Mouse (Mus musculus) B cell, adult (primary cell): ENCODE measurements around the gene Sar1b. TPM values are rescaled to one million over a fixed set of nuclear protein-coding genes. Genes with fewer than 3 reads are reported as not detected.

Experiments
- total RNA-seq: library from RNA; stranded (reverse); gene quantifications from 4 replicates; pipeline ENCODE4 v1.2.4, GENCODE M21; 2023; ENCODE audit not compliant: inconsistent age

Sar1b gene
- 29.9 to 36.0 TPM (median 34.6 TPM) in 4 replicates for total RNA-seq

GRCm38 (mm10) chr11:51763213-51763907, at the start of gene Sar1b, which contains the start of gene Sec24a:
TSS of gene Sar1b (plus strand) at chr11:51763687.
TSS of gene Sec24a (minus strand) at chr11:51763634.

Other genes with a start within 250 kb of the Sar1b start
- 16.6 to 24.9 TPM (median 21.3 TPM) in 4 replicates for gene Phykpl, start 178.9 kb upstream of the Sar1b start, total RNA-seq
- gene Hnrnpab, start 156.8 kb upstream of the Sar1b start, total RNA-seq: 241 to 254 TPM (median 253 TPM) in 4 replicates
- gene Nhp2, start 144.0 kb upstream of the Sar1b start, total RNA-seq: 52.6 to 60.6 TPM (median 58.5 TPM) in 4 replicates
- 114 to 135 TPM (median 129 TPM) in 4 replicates for gene Rmnd5b, start 127.8 kb upstream of the Sar1b start, total RNA-seq
- gene N4bp3, start 112.8 kb upstream of the Sar1b start, total RNA-seq: 22.4 to 24.8 TPM (median 24.6 TPM) in 4 replicates
- 1.1 to 2.1 TPM (median 2.0 TPM) in 4 replicates for gene D930048N14Rik, start 112.7 kb upstream of the Sar1b start, total RNA-seq
- gene 0610009B22Rik, start 74.8 kb upstream of the Sar1b start, total RNA-seq: 4.7 to 9.2 TPM (median 5.5 TPM) in 4 replicates
- gene Sec24a, start 53 bp upstream of the Sar1b start, total RNA-seq: 74.3 to 87.0 TPM (median 84.5 TPM) in 4 replicates
- gene Jade2, start 94.0 kb downstream of the Sar1b start, total RNA-seq: 67.5 to 72.9 TPM (median 68.9 TPM) in 4 replicates
- 42.2 to 49.8 TPM (median 45.0 TPM) in 4 replicates for gene Cdkn2aipnl, start 204.0 kb downstream of the Sar1b start, total RNA-seq
- 180 to 200 TPM (median 183 TPM) in 4 replicates for gene Ube2b, start 237.1 kb downstream of the Sar1b start, total RNA-seq
- 4.4 to 4.9 TPM (median 4.5 TPM) in 4 replicates for gene Cdkl3, start 240.5 kb downstream of the Sar1b start, total RNA-seq